Mouse (Mus musculus) cerebellum, adult 11 months (tissue): ENCODE data around the gene Zfp808.
"Not testable (repeated sequence)": the region's sequence is repeated elsewhere in the genome, so short reads cannot be mapped to it uniquely, and the experiment has no call there.

Source experiments
- DNase-seq: peaks from one replicate; pipeline ENCODE4 v3.0.0; 2022

Gene Zfp808

GRCm38 (mm10) chr13:62129432-62130171, at the start of gene Zfp808:
Gene Zfp808 (plus strand): TSS chr13:62129886.
- peak; percentile 11 for DNase-seq

GRCm38 (mm10) chr13:62098786-62099185, 30.9 kb upstream of the Zfp808 start:
- not testable (repeated sequence) for DNase-seq

GRCm38 (mm10) chr13:62099454-62099853, 30.2 kb upstream of the Zfp808 start:
- not testable (repeated sequence) for DNase-seq

- not testable (repeated sequence) for DNase-seq
These were observed 27.3 kb upstream of the Zfp808 start for GRCm38 (mm10) chr13:62102368-62102767.

- DNase-seq = not testable (repeated sequence)
These were observed 13.8 kb upstream of the Zfp808 start for GRCm38 (mm10) chr13:62115861-62116260.

- not testable (repeated sequence) for DNase-seq
These were observed 8.1 kb upstream of the Zfp808 start for GRCm38 (mm10) chr13:62121578-62121977.

GRCm38 (mm10) chr13:62181835-62182755, 52.4 kb downstream of the Zfp808 start:
- not testable (repeated sequence) for DNase-seq

GRCm38 (mm10) chr13:62245264-62245663, 115.6 kb downstream of the Zfp808 start:
- DNase-seq = no peak

- not testable (repeated sequence) for DNase-seq
These were observed 125.5 kb downstream of the Zfp808 start for GRCm38 (mm10) chr13:62255226-62255625.

GRCm38 (mm10) chr13:62263392-62263791, 133.7 kb downstream of the Zfp808 start:
- no peak for DNase-seq
